Mouse (Mus musculus): Measurements from ENCODE around the gene Gm20431. TPM values are rescaled to one million over a fixed set of nuclear protein-coding genes. Genes with fewer than 3 reads are reported as not detected.
A peak's percentile ranks its signal among the peaks of the same experiment; 100 is the strongest.
"Not testable (repeated sequence)": the region's sequence is repeated elsewhere in the genome, so short reads cannot be mapped to it uniquely, and the experiment has no call there.

The Gm20431 gene
- total RNA-seq, 2 experiments from 2014 or later, result not detected

- no peak for ATAC-seq (replicated peaks; ENCODE audit: low FRiP score, poor library complexity, severe bottlenecking)
These were observed 27.8 kb downstream of the Gm20431 start for GRCm38 (mm10) chr2:167633537-167633872.

GRCm38 (mm10) chr2:167632731-167633536 is 28.4 kb downstream of the Gm20431 start:
- ATAC-seq (replicated peaks; ENCODE audit: low FRiP score, poor library complexity, severe bottlenecking), result no peak

- peak; percentile 55 for ATAC-seq (replicated peaks; ENCODE audit: low FRiP score, poor library complexity, severe bottlenecking)
These were observed 29.5 kb downstream of the Gm20431 start, which contains the start of gene Ube2v1 for GRCm38 (mm10) chr2:167631591-167632448. Gene Ube2v1, minus strand, starts transcription at chr2:167632095.

- ATAC-seq (replicated peaks; ENCODE audit: low FRiP score, poor library complexity, severe bottlenecking), result no peak
These were observed 30.1 kb downstream of the Gm20431 start for GRCm38 (mm10) chr2:167631181-167631590.

- ATAC-seq (replicated peaks; ENCODE audit: low FRiP score, poor library complexity, severe bottlenecking), result no peak
These were observed 30.9 kb downstream of the Gm20431 start for GRCm38 (mm10) chr2:167630421-167630820.

- no peak for ATAC-seq (replicated peaks; ENCODE audit: low FRiP score, poor library complexity, severe bottlenecking)
These were observed 31.6 kb downstream of the Gm20431 start for GRCm38 (mm10) chr2:167629665-167630209.

- ATAC-seq (replicated peaks; ENCODE audit: low FRiP score, poor library complexity, severe bottlenecking), result peak; percentile 75
These were observed 32.4 kb downstream of the Gm20431 start for GRCm38 (mm10) chr2:167628872-167629271.

- no peak for ATAC-seq (replicated peaks; ENCODE audit: low FRiP score, poor library complexity, severe bottlenecking)
These were observed 34.3 kb downstream of the Gm20431 start for GRCm38 (mm10) chr2:167627019-167627418.

- ATAC-seq (replicated peaks; ENCODE audit: low FRiP score, poor library complexity, severe bottlenecking), result no peak
These were observed 35.6 kb downstream of the Gm20431 start for GRCm38 (mm10) chr2:167625670-167626069.

GRCm38 (mm10) chr2:167624368-167625075 is 36.8 kb downstream of the Gm20431 start:
- no peak for ATAC-seq (replicated peaks; ENCODE audit: low FRiP score, poor library complexity, severe bottlenecking)

- no peak for ATAC-seq (replicated peaks; ENCODE audit: low FRiP score, poor library complexity, severe bottlenecking)
These were observed 38.3 kb downstream of the Gm20431 start for GRCm38 (mm10) chr2:167622965-167623364.

GRCm38 (mm10) chr2:167622352-167622751 is 38.9 kb downstream of the Gm20431 start:
- no peak for ATAC-seq (replicated peaks; ENCODE audit: low FRiP score, poor library complexity, severe bottlenecking)

GRCm38 (mm10) chr2:167621255-167622087 is 39.8 kb downstream of the Gm20431 start:
- ATAC-seq (replicated peaks; ENCODE audit: low FRiP score, poor library complexity, severe bottlenecking), result 0 out of 2 replicates have a peak, but pooled peaks have one; percentile 2

- no peak for ATAC-seq (replicated peaks; ENCODE audit: low FRiP score, poor library complexity, severe bottlenecking)
These were observed 43.8 kb downstream of the Gm20431 start for GRCm38 (mm10) chr2:167617472-167617871.

- ATAC-seq (replicated peaks; ENCODE audit: low FRiP score, poor library complexity, severe bottlenecking), result no peak
These were observed 44.3 kb downstream of the Gm20431 start for GRCm38 (mm10) chr2:167617034-167617433.

GRCm38 (mm10) chr2:167613335-167613734 is 48.0 kb downstream of the Gm20431 start:
- ATAC-seq (replicated peaks; ENCODE audit: low FRiP score, poor library complexity, severe bottlenecking), result not testable (repeated sequence)

- ATAC-seq (replicated peaks; ENCODE audit: low FRiP score, poor library complexity, severe bottlenecking), result no peak
These were observed 49.2 kb downstream of the Gm20431 start for GRCm38 (mm10) chr2:167612122-167612521.

GRCm38 (mm10) chr2:167611287-167611686 is 50.0 kb downstream of the Gm20431 start:
- ATAC-seq (replicated peaks; ENCODE audit: low FRiP score, poor library complexity, severe bottlenecking), result no peak

- ATAC-seq (replicated peaks; ENCODE audit: low FRiP score, poor library complexity, severe bottlenecking), result no peak
These were observed 54.6 kb downstream of the Gm20431 start for GRCm38 (mm10) chr2:167606745-167607123.

Data from erythroid progenitor cell, adult 5-6 weeks (primary cell).